Mouse (Mus musculus) midbrain, embryonic 13.5 days (tissue): ENCODE results near the gene Olfr520. TPM values are rescaled to one million over a fixed set of nuclear protein-coding genes. Genes with fewer than 3 reads are reported as not detected.
"Not testable (repeated sequence)": the region's sequence is repeated elsewhere in the genome, so short reads cannot be mapped to it uniquely, and the experiment has no call there.

Experiments
- ATAC-seq: fragments of 200-750 bp; cut with Nextera tagmentation; 2 replicates; pipeline ENCODE4 v1.8.0; 2017; ENCODE audit warnings: mild to moderate bottlenecking, moderate TSS enrichment, moderate library complexity
- H3K27ac ChIP-seq: fragments of 300-500 bp; sonication (generic); 2 replicates; pipeline ENCODE4 v1.5.1; 2015; ENCODE audit warnings: inconsistent platforms, mild to moderate bottlenecking, moderate library complexity
- H3K27me3 ChIP-seq: fragments of 300-500 bp; sonication (generic); 2 replicates; pipeline ENCODE4 v1.6.1; 2015; ENCODE audit warnings: mild to moderate bottlenecking, inconsistent platforms
- H3K36me3 ChIP-seq: fragments of 300-500 bp; sonication (generic); 2 replicates; pipeline ENCODE4 v1.6.1; 2015; ENCODE audit warnings: mild to moderate bottlenecking, inconsistent platforms
- H3K4me1 ChIP-seq: fragments of 300-500 bp; sonication (generic); replicated peaks from 2 replicates; pipeline ENCODE4 v1.6.1; 2015; ENCODE audit warnings: inconsistent platforms
- H3K4me2 ChIP-seq: fragments of 300-500 bp; sonication (generic); replicated peaks from 2 replicates; pipeline ENCODE4 v1.6.1; 2015; ENCODE audit warnings: moderate library complexity, mild to moderate bottlenecking, inconsistent platforms
- H3K4me3 ChIP-seq: fragments of 300-500 bp; sonication (generic); replicated peaks from 2 replicates; pipeline ENCODE4 v1.5.1; 2015; ENCODE audit warnings: mild to moderate bottlenecking, inconsistent platforms
- H3K9ac ChIP-seq: fragments of 300-500 bp; sonication (generic); replicated peaks from 2 replicates; pipeline ENCODE4 v1.6.1; 2015; ENCODE audit warnings: mild to moderate bottlenecking, inconsistent platforms
- H3K9me3 ChIP-seq: fragments of 300-500 bp; sonication (generic); 2 replicates; pipeline ENCODE4 v1.6.1; 2016; ENCODE audit warnings: mild to moderate bottlenecking, inconsistent platforms
- WGBS: fragments of 180-500 bp; shearing (Covaris S2); methylation state at CpG from one replicate; pipeline ENCODE4 v1.1.7; 2015; 5-methylcytosine and 5-hydroxymethylcytosine counted together
- polyA plus RNA-seq: library from polyadenylated mRNA; unstranded; fragments of >200 nt; fragmentation: Nextera tagmentation; extraction: Ambion mirVana; gene quantifications from 2 replicates; pipeline ENCODE4 v1.2.1, GENCODE M21; 2015

Olfr520 gene
- polyA plus RNA-seq, 1 experiment from 2014 or later = not detected

DNA sequence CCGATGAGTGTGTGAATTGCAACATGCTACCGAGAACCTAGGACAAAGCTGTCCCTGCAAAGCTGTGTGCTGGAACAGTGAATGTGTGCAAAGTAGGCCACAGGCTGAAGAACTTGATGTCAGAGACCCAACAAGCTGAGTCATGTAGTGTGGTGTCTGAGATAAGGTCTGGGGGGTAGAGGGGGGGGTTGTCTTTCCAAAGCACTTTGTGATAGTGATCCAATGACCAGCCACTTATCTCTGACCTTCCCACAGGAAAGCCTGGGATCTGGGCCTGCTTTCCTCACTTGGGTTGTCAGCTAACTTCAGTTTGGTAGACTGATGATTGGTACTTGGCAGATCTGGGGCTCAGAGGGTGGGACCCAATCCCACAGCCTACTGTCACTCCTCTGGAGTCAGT is 4.5 kb downstream of the Olfr520 start:
- H3K4me3 ChIP-seq = no peak overlapping the region
- WGBS = 97% methylated on average over 2 of the region's 2 CpGs
- H3K9ac ChIP-seq = no peak overlapping the region
- no peaks in the 10 kb centered on the region for H3K36me3 ChIP-seq
- no peaks in the 10 kb centered on the region for H3K27me3 ChIP-seq
- H3K4me1 ChIP-seq = peaks cover 6% of the 10 kb centered on the region; the same call in 1 of the 2 replicates
- ATAC-seq = no peak
- H3K9me3 ChIP-seq = no peaks in the 10 kb centered on the region
- H3K4me2 ChIP-seq = no peak overlapping the region
- no peak overlapping the region for H3K27ac ChIP-seq

GRCm38 (mm10) chr7:99735491-99735890 is 5.4 kb downstream of the Olfr520 start:
- H3K27ac ChIP-seq, H3K4me1 ChIP-seq, H3K9ac ChIP-seq, H3K4me3 ChIP-seq, H3K27me3 ChIP-seq, H3K36me3 ChIP-seq, ATAC-seq, H3K4me2 ChIP-seq, H3K9me3 ChIP-seq: not testable (repeated sequence)
- WGBS = 91% methylated on average over 9 of the region's 9 CpGs

GRCm38 (mm10) chr7:99739276-99739675 is 9.2 kb downstream of the Olfr520 start:
- H3K9me3 ChIP-seq = no peaks in the 10 kb centered on the region
- no peak overlapping the region for H3K27ac ChIP-seq
- H3K36me3 ChIP-seq = no peaks in the 10 kb centered on the region
- ATAC-seq = no peak
- H3K9ac ChIP-seq = no peak overlapping the region
- H3K4me2 ChIP-seq = no peak overlapping the region
- H3K4me3 ChIP-seq = no peak overlapping the region
- 45% methylated on average over 9 of the region's 9 CpGs for WGBS
- no peaks in the 10 kb centered on the region for H3K27me3 ChIP-seq
- H3K4me1 ChIP-seq = peaks cover 6% of the 10 kb centered on the region; the same call in 1 of the 2 replicates

DNA sequence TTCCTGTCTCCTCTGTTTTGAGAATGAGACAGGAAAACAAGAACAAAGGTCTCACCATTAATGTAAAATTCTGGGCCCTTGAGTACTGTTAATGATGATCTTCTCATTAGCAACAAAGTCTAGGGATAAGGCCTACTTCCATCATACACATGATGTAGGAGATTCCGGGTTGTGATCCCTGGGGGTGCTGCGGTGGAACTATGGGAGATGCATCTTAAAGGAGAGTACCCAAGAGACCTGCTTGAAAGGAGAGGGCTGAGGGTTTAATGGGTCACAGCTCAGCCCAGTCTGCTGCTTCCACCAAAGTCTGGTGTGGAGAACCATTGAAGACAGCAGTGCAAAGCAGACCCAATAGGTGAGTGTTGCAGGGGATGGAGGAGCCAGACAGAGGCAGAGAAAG is 33.1 kb downstream of the Olfr520 start, which contains the start of gene Olfr521:
TSS of gene Olfr521 (plus strand) at position 301 of the 400 bp plus-strand sequence.
- Histone ChIP-seq H3K9ac (no peak within 1 kb of the TSS), H3K4me3 (no peak within 1 kb of the TSS), H3K9me3 (peaks cover 9% of the 10 kb centered on the region), H3K36me3 (0 out of 2 replicates have a peak, but pooled peaks cover 4% of the 10 kb centered on the region), H3K27ac (no peak within 1 kb of the TSS), H3K4me2 (no peak within 1 kb of the TSS), H3K27me3 (no peaks in the 10 kb centered on the region), H3K4me1 (no peaks in the 10 kb centered on the region)
- 95% methylated on average over 2 of the region's 2 CpGs for WGBS
- ATAC-seq = no peak

DNA sequence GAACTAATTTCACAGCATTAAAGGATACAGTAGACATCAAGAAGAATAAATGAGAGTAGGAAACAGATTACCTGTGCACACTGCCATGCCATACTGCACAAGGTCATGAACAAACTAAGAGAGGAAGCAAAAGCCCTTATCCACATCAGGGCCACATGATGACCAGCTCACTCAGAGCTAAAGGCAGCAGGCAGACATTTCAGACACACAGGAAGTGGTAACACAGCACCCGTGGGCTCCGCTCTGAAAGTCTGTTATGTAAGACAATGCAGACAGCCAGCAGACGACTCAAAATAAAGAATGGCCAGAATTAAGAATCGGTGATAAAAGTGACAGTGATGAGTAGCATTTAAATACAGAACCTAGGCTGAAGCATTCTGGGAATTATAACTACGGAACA is 51.3 kb downstream of the Olfr520 start:
- H3K4me1 ChIP-seq = no peaks in the 10 kb centered on the region
- H3K27me3 ChIP-seq = no peaks in the 10 kb centered on the region
- H3K9me3 ChIP-seq = no peaks in the 10 kb centered on the region
- no peak overlapping the region for H3K4me2 ChIP-seq
- H3K9ac ChIP-seq = no peak overlapping the region
- 88% methylated on average over 5 of the region's 5 CpGs for WGBS
- H3K4me3 ChIP-seq = no peak overlapping the region
- ATAC-seq = no peak
- H3K36me3 ChIP-seq = no peaks in the 10 kb centered on the region
- H3K27ac ChIP-seq = no peak overlapping the region

DNA sequence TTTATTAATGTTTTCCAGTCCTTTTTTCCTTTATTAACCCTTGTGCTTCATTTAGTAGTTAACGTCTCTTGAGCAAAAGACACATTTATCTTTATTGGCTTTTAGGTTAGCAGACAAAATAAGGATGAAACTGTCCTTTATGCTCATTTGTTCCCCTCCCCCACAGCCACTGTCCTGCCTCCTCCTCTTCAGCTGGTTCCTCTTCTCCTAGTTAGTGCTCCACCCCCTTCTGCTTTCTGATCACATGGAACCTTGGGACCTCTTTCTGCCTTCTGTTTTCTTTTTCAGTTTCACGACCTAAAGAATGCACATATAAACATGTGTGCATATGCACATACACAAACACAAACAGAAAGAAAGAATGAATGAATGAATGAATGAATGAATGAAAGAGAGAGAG is 51.8 kb downstream of the Olfr520 start:
- 88% methylated on average over 2 of the region's 2 CpGs for WGBS
- Histone ChIP-seq H3K4me3 (no peak overlapping the region), H3K9me3 (no peaks in the 10 kb centered on the region), H3K4me2 (no peak overlapping the region), H3K9ac (no peak overlapping the region), H3K4me1 (peaks cover 2% of the 10 kb centered on the region), H3K27ac (no peak overlapping the region), H3K27me3 (no peaks in the 10 kb centered on the region), H3K36me3 (no peaks in the 10 kb centered on the region)
- no peak for ATAC-seq

DNA sequence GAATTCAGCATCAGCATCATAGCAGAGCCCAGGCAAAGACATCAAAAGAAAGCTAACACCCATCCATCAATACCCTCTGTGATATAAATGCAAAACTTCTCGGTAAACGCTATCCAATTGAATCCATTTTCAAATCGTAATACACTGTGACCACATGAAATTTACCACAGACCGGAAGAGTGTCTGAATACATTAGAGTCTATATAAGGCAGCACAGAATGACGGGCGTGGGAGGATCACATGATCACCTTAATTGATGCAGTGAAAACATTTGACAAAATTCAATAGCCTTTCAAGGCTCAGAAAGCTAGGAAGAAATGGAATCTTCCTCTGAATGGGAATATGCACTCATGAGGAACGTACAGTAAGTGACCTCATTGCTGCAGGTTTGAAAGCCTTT is 53.3 kb downstream of the Olfr520 start:
- WGBS = 72% methylated on average over 7 of the region's 7 CpGs
- no peaks in the 10 kb centered on the region for H3K36me3 ChIP-seq
- peaks cover 15% of the 10 kb centered on the region for H3K4me1 ChIP-seq
- no peaks in the 10 kb centered on the region for H3K9me3 ChIP-seq
- H3K4me2 ChIP-seq = no peak overlapping the region
- H3K27ac ChIP-seq = no peak overlapping the region
- no peaks in the 10 kb centered on the region for H3K27me3 ChIP-seq
- no peak overlapping the region for H3K9ac ChIP-seq
- ATAC-seq = no peak
- H3K4me3 ChIP-seq = no peak overlapping the region

DNA sequence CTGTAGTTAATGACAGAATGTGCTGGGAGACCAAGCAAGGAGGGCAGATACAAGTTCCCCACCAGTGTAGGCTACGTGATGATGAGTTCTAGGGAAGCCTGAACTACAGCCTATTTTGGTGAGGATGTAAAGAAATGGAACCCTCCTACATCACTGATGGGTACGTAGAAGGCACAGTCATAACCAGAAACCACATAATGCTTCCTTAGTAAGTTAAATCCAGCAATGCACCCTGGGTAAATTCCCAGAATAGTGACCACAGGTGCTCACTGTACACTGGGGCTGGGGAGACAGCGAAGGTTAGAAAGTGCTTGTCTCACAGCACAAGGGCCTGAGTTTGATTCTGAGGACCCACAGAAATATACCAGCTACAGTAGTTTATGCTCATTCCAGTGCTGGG is 55.5 kb downstream of the Olfr520 start:
- no peak for ATAC-seq
- 96% methylated on average over 3 of the region's 3 CpGs for WGBS

More for the DNA sequence above, 55.5 kb downstream of the Olfr520 start:
- no peaks in the 10 kb centered on the region for H3K9me3 ChIP-seq
- H3K36me3 ChIP-seq = no peaks in the 10 kb centered on the region
- no peak overlapping the region for H3K4me3 ChIP-seq
- no peak overlapping the region for H3K9ac ChIP-seq
- H3K4me1 ChIP-seq = peaks cover 15% of the 10 kb centered on the region
- no peaks in the 10 kb centered on the region for H3K27me3 ChIP-seq
- H3K4me2 ChIP-seq = no peak overlapping the region
- no peak overlapping the region for H3K27ac ChIP-seq

Other genes with a start within 250 kb of the Olfr520 start
- gene Rps3, start 246.5 kb upstream of the Olfr520 start, polyA plus RNA-seq = 531 and 554 TPM in 2 replicates
- 14.0 and 14.8 TPM in 2 replicates for gene Arrb1, start 194.8 kb upstream of the Olfr520 start, polyA plus RNA-seq
- 0.64 and 1.0 TPM in 2 replicates for gene Tpbgl, start 103.2 kb upstream of the Olfr520 start, polyA plus RNA-seq
- 4.1 and 5.0 TPM in 2 replicates for gene Slco2b1, start 18.9 kb upstream of the Olfr520 start, polyA plus RNA-seq
- not detected in 2 replicates for gene Olfr521, start 33.2 kb downstream of the Olfr520 start, polyA plus RNA-seq
- gene Neu3, start 98.1 kb downstream of the Olfr520 start, polyA plus RNA-seq = 1.1 and 1.2 TPM in 2 replicates
- gene Xrra1, start 128.8 kb downstream of the Olfr520 start, polyA plus RNA-seq = 0.62 and 0.79 TPM in 2 replicates
- 326 and 337 TPM in 2 replicates for gene Spcs2, start 133.2 kb downstream of the Olfr520 start, polyA plus RNA-seq